Mouse (Mus musculus) heart, embryonic 11.5 days (tissue): Measurements from ENCODE around the gene Kbtbd6. TPM values are rescaled to one million over a fixed set of nuclear protein-coding genes. Genes with fewer than 3 reads are reported as not detected.

Source experiments
- ATAC-seq: fragments of 200-750 bp; cut with Nextera tagmentation; replicated peaks from 2 replicates; pipeline ENCODE4 v1.8.0; 2017; ENCODE audit warnings: moderate library complexity; ENCODE audit not compliant: insufficient number of reproducible peaks, low FRiP score, low TSS enrichment
- H3K27ac ChIP-seq: fragments of 300-500 bp; sonication (generic); 2 replicates; pipeline ENCODE4 v1.5.1; 2014; ENCODE audit warnings: mild to moderate bottlenecking, low read depth, low read length
- H3K27me3 ChIP-seq: fragments of 300-500 bp; sonication (generic); 2 replicates; pipeline ENCODE4 v1.6.1; 2014; ENCODE audit warnings: mild to moderate bottlenecking, low read length, mixed read lengths; ENCODE audit not compliant: control insufficient read depth, insufficient read depth
- H3K36me3 ChIP-seq: fragments of 300-500 bp; sonication (generic); 2 replicates; pipeline ENCODE4 v1.6.1; 2014; ENCODE audit warnings: mild to moderate bottlenecking, low read length, moderate library complexity, mixed read lengths; ENCODE audit not compliant: control insufficient read depth, insufficient read depth
- H3K4me1 ChIP-seq: fragments of 300-500 bp; sonication (generic); 2 replicates; pipeline ENCODE4 v1.6.1; 2014; ENCODE audit warnings: low read length; ENCODE audit not compliant: control insufficient read depth, insufficient read depth
- H3K4me2 ChIP-seq: fragments of 300-500 bp; sonication (generic); 2 replicates; pipeline ENCODE4 v1.6.1; 2014; ENCODE audit warnings: mild to moderate bottlenecking, moderate library complexity
- H3K4me3 ChIP-seq: fragments of 300-500 bp; sonication (generic); 2 replicates; pipeline ENCODE4 v1.5.1; 2014; ENCODE audit warnings: low read depth, low read length
- H3K9ac ChIP-seq: fragments of 300-500 bp; sonication (generic); 2 replicates; pipeline ENCODE4 v1.6.1; 2014; ENCODE audit warnings: mild to moderate bottlenecking, low read depth, low read length, moderate library complexity
- H3K9me3 ChIP-seq: fragments of 300-500 bp; sonication (generic); replicated peaks from 2 replicates; pipeline ENCODE4 v1.6.1; 2016; ENCODE audit warnings: low read length; ENCODE audit not compliant: control insufficient read depth
- WGBS: fragments of 180-500 bp; shearing (Covaris S2); extraction: QIAGEN DNeasy Blood & Tissue Kit; methylation state at CpG from one replicate; pipeline ENCODE4 v1.1.7; 2014; ENCODE audit not compliant: insufficient replicate concordance; 5-methylcytosine and 5-hydroxymethylcytosine counted together
- polyA plus RNA-seq: library from polyadenylated mRNA; unstranded; fragments of >200 nt; fragmentation: Nextera tagmentation; extraction: Ambion mirVana; gene quantifications from 2 replicates; pipeline ENCODE4 v1.2.1, GENCODE M21; 2014

Gene Kbtbd6
- polyA plus RNA-seq, 1 experiment from 2014 or later = 3.2 TPM

GRCm38 (mm10) chr14:79503371-79504075 lies 51.9 kb downstream of the Kbtbd6 start:
- peaks cover 28% of the 10 kb centered on the region for H3K4me1 ChIP-seq
- no peak overlapping the region for H3K4me2 ChIP-seq
- no peak overlapping the region for H3K4me3 ChIP-seq
- H3K9me3 ChIP-seq = no peaks in the 10 kb centered on the region
- 65% methylated on average over 5 of the region's 5 CpGs for WGBS
- H3K9ac ChIP-seq = no peak overlapping the region
- ATAC-seq = no peak; the same call in 1 of the 2 replicates
- peak overlapping the region; percentile 18; the same call in 1 of the 2 replicates for H3K27ac ChIP-seq
- H3K36me3 ChIP-seq = no peaks in the 10 kb centered on the region
- no peaks in the 10 kb centered on the region for H3K27me3 ChIP-seq

Other genes starting within 250 kb of the Kbtbd6 start
- gene Zfp957, start 204.5 kb upstream of the Kbtbd6 start, polyA plus RNA-seq = not detected in 2 replicates
- gene Rgcc, start 150.2 kb upstream of the Kbtbd6 start, polyA plus RNA-seq = 17.5 and 26.3 TPM in 2 replicates
- gene Naa16, start 61.1 kb upstream of the Kbtbd6 start, polyA plus RNA-seq = 22.7 and 27.8 TPM in 2 replicates
- 9.7 and 13.2 TPM in 2 replicates for gene Mtrf1, start 54.1 kb upstream of the Kbtbd6 start, polyA plus RNA-seq
- 9.1 and 11.1 TPM in 2 replicates for gene Kbtbd7, start 25.3 kb upstream of the Kbtbd6 start, polyA plus RNA-seq
- gene Elf1, start 29.4 kb downstream of the Kbtbd6 start, polyA plus RNA-seq = 8.3 and 8.6 TPM in 2 replicates
- 35.7 and 38.2 TPM in 2 replicates for gene Wbp4, start 29.7 kb downstream of the Kbtbd6 start, polyA plus RNA-seq
- 118 and 119 TPM in 2 replicates for gene Sugt1, start 135.9 kb downstream of the Kbtbd6 start, polyA plus RNA-seq
- 0.30 and 1.2 TPM in 2 replicates for gene Cnmd, start 210.3 kb downstream of the Kbtbd6 start, polyA plus RNA-seq